In the genomic region with DNA sequence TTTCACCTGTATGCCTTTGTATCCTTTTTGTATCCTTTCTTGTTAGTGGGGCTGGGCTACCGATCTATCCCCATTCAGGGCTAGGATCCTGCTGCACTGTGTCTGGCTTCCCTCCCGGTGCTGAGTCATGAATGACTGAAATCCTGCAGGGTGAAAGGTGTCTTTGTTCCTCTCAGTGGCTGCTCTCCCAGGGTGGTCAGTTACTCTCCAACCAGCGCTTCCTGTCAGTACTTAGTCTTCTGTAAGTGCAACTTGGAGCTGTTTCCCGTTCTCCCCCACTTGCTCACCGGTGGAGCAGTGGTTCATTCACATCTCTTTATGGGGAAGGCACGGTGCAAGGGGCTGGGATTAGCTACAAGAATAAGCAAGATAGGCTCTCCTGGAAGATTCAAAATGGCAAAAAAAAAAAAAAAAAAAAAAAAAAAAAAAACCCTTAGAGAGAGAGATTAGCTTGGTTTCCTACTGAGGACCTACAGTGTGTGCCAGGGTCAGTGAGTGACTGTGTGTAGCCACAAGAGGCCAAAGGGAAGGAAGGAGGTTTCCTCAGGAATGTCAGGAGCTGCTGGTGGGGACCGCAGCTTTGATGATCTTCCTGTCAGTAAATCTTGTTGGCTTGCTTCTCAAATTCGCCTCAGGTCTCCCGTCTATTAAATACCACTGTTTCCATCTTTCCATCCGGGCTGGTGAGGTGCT, we compare ENCODE assay signal across 9 mouse cellular contexts. TPM values are rescaled to one million over a fixed set of nuclear protein-coding genes. Genes with fewer than 3 reads are reported as not detected.
DNase-seq lines count a peak whose midpoint lies in the region; ATAC-seq and TF ChIP-seq lines count a peak whose summit lies in the region.
"Had no signal": no experiment of that assay in that cellular context is flagged by ENCODE, and none has a peak within 500 bp of the region (broad histone marks: within the 10 kb centered on the region; RNA-seq: fewer than 3 reads in every experiment).

No protein-coding gene starts in this region.

- WGBS in heart, embryonic 10.5 days, result 14% methylated on average over 10 of the region's 10 CpGs
- WGBS in embryonic facial prominence, embryonic 13.5 days, result 6% methylated on average over 10 of the region's 10 CpGs
- WGBS in hindbrain, embryonic 16.5 days, result 8% methylated on average over 10 of the region's 10 CpGs

- peaks cover 4% of the 10 kb centered on the region for H3K4me1 ChIP-seq in heart, embryonic 10.5 days
- H3K4me1 ChIP-seq in embryonic facial prominence, embryonic 13.5 days, result 0 out of 2 replicates have a peak, but pooled peaks cover 5% of the 10 kb centered on the region
- peaks cover 4% of the 10 kb centered on the region; the same call in 1 of the 2 replicates for H3K4me1 ChIP-seq in hindbrain, embryonic 16.5 days (ENCODE audit: control insufficient read depth, insufficient read depth, low read depth, low read length)

- H3K9ac ChIP-seq in embryonic facial prominence, embryonic 13.5 days, result no peak overlapping the region
- H3K9ac ChIP-seq in hindbrain, embryonic 16.5 days (ENCODE audit: low read depth, low read length), result no peak overlapping the region
- H3K9ac ChIP-seq: liver, embryonic 13.5 days had no signal

- no peaks in the 10 kb centered on the region for H3K36me3 ChIP-seq in heart, embryonic 10.5 days
- H3K36me3 ChIP-seq in embryonic facial prominence, embryonic 13.5 days, result no peaks in the 10 kb centered on the region
- no peaks in the 10 kb centered on the region for H3K36me3 ChIP-seq in hindbrain, embryonic 16.5 days (ENCODE audit: control insufficient read depth, insufficient read depth, low read length)
- H3K36me3 ChIP-seq: liver, embryonic 13.5 days had no signal

- no peak for TF ChIP-seq CTCF in Patski (IDR thresholded peaks at IDR 0.05)

- ATAC-seq in Patski, result peak; percentile 89
- no peak for ATAC-seq in embryonic facial prominence, embryonic 13.5 days (ENCODE audit: insufficient number of reproducible peaks, insufficient read depth, low FRiP score, low TSS enrichment, low read depth)
- peak; percentile 64 for ATAC-seq in hindbrain, embryonic 16.5 days

- peak overlapping the region; percentile 7; the same call in 1 of the 2 replicates for H3K4me2 ChIP-seq in embryonic facial prominence, embryonic 13.5 days
- H3K4me2 ChIP-seq in hindbrain, embryonic 16.5 days (ENCODE audit: low read length), result peak overlapping the region; percentile 11
- H3K4me2 ChIP-seq: liver, embryonic 13.5 days had no signal

- POLR2A ChIA-PET in Patski (lab: Charles Lee), result no interaction called here

- no peak overlapping the region for H3K4me3 ChIP-seq in heart, embryonic 10.5 days
- no peak overlapping the region for H3K4me3 ChIP-seq in embryonic facial prominence, embryonic 13.5 days
- H3K4me3 ChIP-seq in hindbrain, embryonic 16.5 days (ENCODE audit: low read length), result no peak overlapping the region
- H3K4me3 ChIP-seq: liver, embryonic 13.5 days had no signal

- in situ Hi-C loops in Patski (cut with MboI; ENCODE audit: low pct_unique_long_range_greater_than_20kb), result no loop called here

- DNase-seq in heart, adult 8-10 months (ENCODE audit: low spot score), result peak; percentile 8
- no peak for DNase-seq in heart, embryonic 10.5 days (ENCODE audit: low spot score)
- peak; percentile 85 for DNase-seq in Patski (ENCODE audit: low read depth, low spot score)
- DNase-seq in left cerebral cortex, adult 18-20 months (ENCODE audit: low spot score in 2 of 2), result peak; percentile 32 to 38
- peak; percentile 50 to 51 for DNase-seq in right cerebral cortex, adult 2 months (ENCODE audit: low spot score in 2 of 2)
- no peak for DNase-seq in T-cell, adult 2 months (ENCODE audit: low spot score)
- DNase-seq: liver, embryonic 13.5 days had no signal

- no peak overlapping the region for H3K27ac ChIP-seq in heart, embryonic 10.5 days
- no peak overlapping the region for H3K27ac ChIP-seq in embryonic facial prominence, embryonic 13.5 days
- H3K27ac ChIP-seq in hindbrain, embryonic 16.5 days (ENCODE audit: low read depth, low read length), result no peak overlapping the region
- H3K27ac ChIP-seq: liver, embryonic 13.5 days had no signal

- H3K27me3 ChIP-seq in heart, embryonic 10.5 days (ENCODE audit: insufficient read depth, poor library complexity, severe bottlenecking), result peaks cover 90% of the 10 kb centered on the region
- H3K27me3 ChIP-seq in Patski, result no peaks in the 10 kb centered on the region
- peaks cover 4% of the 10 kb centered on the region; the same call in 1 of the 2 replicates for H3K27me3 ChIP-seq in embryonic facial prominence, embryonic 13.5 days
- H3K27me3 ChIP-seq in hindbrain, embryonic 16.5 days (replicated peaks; ENCODE audit: control insufficient read depth, insufficient read depth, low read length), result no peaks in the 10 kb centered on the region; the same call in 1 of the 2 replicates
- H3K27me3 ChIP-seq: liver, embryonic 13.5 days had no signal

- CTCF ChIA-PET in Patski (lab: Charles Lee), result interaction anchor here (0.9 to 3.1 kb wide), 4 partner anchors 20 to 47 kb away, joined by 3 to 10 read pairs (median 6); no protein-coding TSS in a partner anchor

- 0 out of 2 replicates have a peak, but pooled peaks cover 2% of the 10 kb centered on the region for H3K9me3 ChIP-seq in heart, embryonic 10.5 days
- H3K9me3 ChIP-seq in embryonic facial prominence, embryonic 13.5 days, result 0 out of 2 replicates have a peak, but pooled peaks cover 2% of the 10 kb centered on the region
- H3K9me3 ChIP-seq in hindbrain, embryonic 16.5 days (ENCODE audit: control insufficient read depth, low read length), result no peaks in the 10 kb centered on the region
- H3K9me3 ChIP-seq: liver, embryonic 13.5 days had no signal

RNA-seq across cellular contexts. Expression of a gene that starts 26.5 kb away (rescaled TPM):
- 10 to 100 TPM in 2 of 4 experiments, 1 to 10 TPM in 2; 9.4 to 12.6 (median 10.9) TPM for total RNA-seq in heart, adult 8-10 months (2022)
- polyA plus RNA-seq in heart, embryonic 10.5 days (2016; fragmentation: Nextera tagmentation; extraction: Ambion mirVana), result 57.2 and 71.5 TPM in 2 replicates
- polyA plus RNA-seq in Patski (2021), result 146 TPM
- polyA plus RNA-seq in embryonic facial prominence, embryonic 13.5 days (2015; fragmentation: Nextera tagmentation; extraction: Ambion mirVana), result 90.0 and 93.0 TPM in 2 replicates
- polyA plus RNA-seq in hindbrain, embryonic 16.5 days (2015; fragmentation: Nextera tagmentation; extraction: Ambion mirVana), result 99.8 and 124 TPM in 2 replicates
- total RNA-seq in left cerebral cortex, adult 18-20 months (2021), result 10 to 100 TPM; 32.8 to 33.7 TPM

RNA-seq across cellular contexts. Expression of a gene that starts 27.2 kb away (rescaled TPM):
- total RNA-seq in heart, adult 8-10 months (2022), result not detected
- not detected in 2 replicates for polyA plus RNA-seq in heart, embryonic 10.5 days (2016; fragmentation: Nextera tagmentation; extraction: Ambion mirVana)
- 0.19 TPM for polyA plus RNA-seq in Patski (2021)
- polyA plus RNA-seq in embryonic facial prominence, embryonic 13.5 days (2015; fragmentation: Nextera tagmentation; extraction: Ambion mirVana), result not detected in 2 replicates
- polyA plus RNA-seq in hindbrain, embryonic 16.5 days (2015; fragmentation: Nextera tagmentation; extraction: Ambion mirVana), result 0.08 and 0.10 TPM in 2 replicates
- not detected for total RNA-seq in left cerebral cortex, adult 18-20 months (2021)
- polyA plus RNA-seq: liver, embryonic 13.5 days had no signal

RNA-seq across cellular contexts. Expression of a gene that starts 42.1 kb away (rescaled TPM):
- total RNA-seq in heart, adult 8-10 months (2022), result under 1 TPM in 3 of 4 experiments, not detected in 1; 0.11 to 0.22 (median 0.19) TPM
- polyA plus RNA-seq in heart, embryonic 10.5 days (2016; fragmentation: Nextera tagmentation; extraction: Ambion mirVana), result 1.5 and 3.0 TPM in 2 replicates
- polyA plus RNA-seq in Patski (2021), result not detected
- 1.00 and 1.9 TPM in 2 replicates for polyA plus RNA-seq in embryonic facial prominence, embryonic 13.5 days (2015; fragmentation: Nextera tagmentation; extraction: Ambion mirVana)
- polyA plus RNA-seq in hindbrain, embryonic 16.5 days (2015; fragmentation: Nextera tagmentation; extraction: Ambion mirVana), result 16.7 and 20.0 TPM in 2 replicates
- 10 to 100 TPM; 46.6 to 47.4 TPM for total RNA-seq in left cerebral cortex, adult 18-20 months (2021)

Comparison
In these comparisons a context has a peak if more than half of its experiments do, and no peak if none do; other contexts are left out.
1. DNase-seq: peak in heart, adult 8-10 months (single experiment), Patski (single experiment), left cerebral cortex, adult 18-20 months (2 of 2) and right cerebral cortex, adult 2 months (2 of 2); none in heart, embryonic 10.5 days (single experiment) and T-cell, adult 2 months (single experiment).